Mouse (Mus musculus) mouse embryonic stem cell (cell line): ENCODE measurements around the gene Prkar1b.

ENCODE experiments used
- in situ Hi-C, 2 experiments: fragments of 300-500 bp; cut with MboI; formaldehyde crosslinking; loops; 1 replicate in 1 of 2; 3 replicates in 1 of 2; pipeline ENCODE4 v1.14.3; 2019 to 2020; ENCODE audit warnings: low sequenced_read_pairs in 2 of 2, low pct_unique_long_range_greater_than_20kb in 1 of 2, mixed read lengths in 1 of 2; ENCODE audit not compliant: unreplicated experiment in 1 of 2

Prkar1b gene

DNA sequence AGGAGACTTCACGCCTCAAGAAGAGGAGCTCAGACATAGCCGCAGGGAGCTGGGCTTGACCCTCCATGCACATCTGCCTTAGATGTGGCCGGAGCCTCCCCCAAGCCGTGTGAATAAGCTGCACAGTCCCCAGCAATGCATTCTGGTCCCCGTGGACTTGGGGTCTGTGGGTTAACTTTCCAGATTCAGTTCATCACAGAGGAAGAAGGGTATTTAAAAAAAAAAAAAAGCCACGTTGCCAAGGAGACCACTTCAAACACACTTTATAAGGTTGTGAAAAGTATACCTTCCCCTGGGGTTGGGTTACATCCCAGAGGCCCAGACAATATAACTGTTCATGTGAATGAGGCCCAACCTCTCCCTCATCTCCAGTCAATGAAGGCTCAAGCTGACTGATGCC, 115.1 kb downstream of the Prkar1b start:
- in situ Hi-C loops, result no loop called here

DNA sequence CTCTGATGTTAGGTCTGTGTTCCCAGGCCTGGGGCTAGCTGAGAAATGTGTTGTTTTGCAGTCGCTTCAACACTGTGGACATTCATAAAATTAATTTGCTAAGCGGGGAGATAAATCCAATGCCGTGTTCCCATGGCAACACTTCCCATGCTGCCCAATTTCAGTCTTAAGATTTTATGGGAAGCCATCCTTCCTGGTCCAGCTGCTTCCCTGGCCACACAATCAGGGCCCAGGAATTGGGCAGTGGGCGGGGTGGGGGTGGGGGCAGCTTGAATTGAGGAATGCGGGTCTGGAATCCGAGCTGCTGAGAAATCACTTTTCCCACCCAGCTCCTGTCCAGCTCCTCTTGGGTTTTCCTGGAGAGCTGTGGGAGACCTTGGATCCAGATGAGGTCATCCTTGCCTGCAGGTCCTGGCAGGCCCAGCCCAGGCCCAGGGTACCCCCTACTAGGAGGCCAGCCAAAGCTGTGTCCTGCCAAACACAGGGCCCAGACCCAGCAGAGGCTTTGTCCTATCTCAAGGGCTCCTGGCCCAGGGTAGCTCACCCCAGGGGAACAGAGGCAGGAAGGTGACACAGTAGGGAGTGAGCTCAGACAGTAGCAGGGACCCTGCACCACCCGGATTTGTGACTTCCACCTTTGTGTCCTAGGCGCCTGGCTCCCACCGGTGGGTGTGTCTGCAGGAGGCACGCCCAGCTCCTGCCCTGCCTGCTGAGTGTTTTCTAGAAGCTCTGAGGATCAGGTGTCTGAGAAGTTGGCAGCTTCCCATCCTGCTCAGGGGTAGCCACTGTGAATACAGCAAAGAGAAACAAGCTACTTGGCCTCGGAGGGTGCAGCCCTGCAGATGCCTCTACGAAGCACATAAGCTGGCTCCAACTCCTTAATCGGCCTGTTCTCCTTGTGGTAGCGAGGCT, 116.1 kb downstream of the Prkar1b start:
- in situ Hi-C loops, result no loop called here

DNA sequence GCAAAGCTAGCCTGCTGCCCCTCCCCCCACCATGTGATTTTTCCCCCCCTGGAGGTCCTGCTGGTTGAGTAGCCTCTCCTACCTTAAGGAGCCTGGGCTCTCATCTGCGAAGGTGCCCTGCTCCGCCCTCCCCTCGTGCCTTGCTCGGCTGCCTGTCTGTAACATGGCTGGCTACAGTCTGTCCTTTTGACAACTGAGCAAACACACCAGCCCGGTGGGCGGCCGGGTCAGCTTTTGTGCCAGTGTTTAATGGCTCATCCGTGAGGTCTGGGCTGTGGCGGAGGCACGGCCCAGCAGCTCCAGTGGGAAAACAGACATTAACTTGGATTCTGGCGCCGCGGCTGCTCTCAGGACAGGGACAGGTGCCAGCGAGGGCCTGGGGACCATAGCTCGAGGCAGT, 122.2 kb downstream of the Prkar1b start:
- in situ Hi-C loops, result no loop called here

DNA sequence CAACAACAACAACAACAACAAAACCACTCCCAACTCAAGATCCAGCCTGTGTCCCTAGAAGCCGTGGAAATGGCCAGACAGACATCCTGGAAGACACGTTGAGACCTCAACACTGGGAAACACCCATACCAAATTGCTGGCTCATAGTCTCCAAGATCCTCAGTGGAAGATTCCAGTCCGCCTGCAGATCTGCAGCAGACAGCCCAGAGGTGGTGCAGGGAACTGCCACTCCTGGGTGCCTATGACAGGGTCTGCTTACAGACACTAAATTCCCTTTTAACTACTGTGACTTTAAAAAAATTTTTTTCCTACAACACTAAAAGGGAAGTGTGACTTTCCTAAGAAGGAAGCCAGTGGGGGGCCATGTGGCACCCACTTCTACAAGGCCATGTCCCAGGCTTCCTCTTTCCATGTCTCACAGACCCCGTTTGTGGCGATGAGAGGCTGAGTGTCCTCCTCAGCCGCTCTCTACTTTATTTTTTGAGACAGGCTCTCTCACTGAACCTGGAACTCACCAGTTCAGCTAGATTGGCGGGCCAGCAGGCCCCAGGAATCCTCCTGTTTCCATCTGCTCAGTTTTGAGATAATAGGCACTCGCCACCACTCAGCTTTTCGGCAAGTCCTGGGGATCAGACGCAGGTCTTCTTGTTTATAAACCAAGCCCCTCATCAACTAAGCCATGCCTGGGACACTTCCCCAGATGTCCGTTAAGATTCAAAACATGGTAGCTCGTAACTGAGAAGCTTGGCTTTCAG, 125.3 kb downstream of the Prkar1b start:
- in situ Hi-C loops, result no loop called here

DNA sequence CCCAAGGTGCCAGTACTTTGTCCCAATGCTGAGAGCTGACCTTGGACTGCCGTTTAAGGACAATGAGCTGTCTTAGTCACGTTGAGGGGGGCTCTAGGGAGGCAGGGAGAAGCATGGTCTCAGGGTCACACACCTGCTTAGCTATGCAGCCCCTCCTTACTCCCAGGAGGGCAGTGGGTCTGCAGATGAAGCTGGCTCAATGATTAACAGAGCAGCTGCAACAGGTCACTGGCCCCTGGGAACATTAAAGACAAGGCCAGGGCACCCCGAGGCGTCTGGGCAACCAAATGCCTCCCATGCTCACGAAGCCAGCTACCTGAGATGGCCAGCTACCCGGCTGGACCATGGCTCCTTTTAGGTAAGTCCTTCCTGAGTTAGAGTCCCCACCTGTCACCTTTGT, 129.2 kb downstream of the Prkar1b start:
- in situ Hi-C loops, result no loop called here

DNA sequence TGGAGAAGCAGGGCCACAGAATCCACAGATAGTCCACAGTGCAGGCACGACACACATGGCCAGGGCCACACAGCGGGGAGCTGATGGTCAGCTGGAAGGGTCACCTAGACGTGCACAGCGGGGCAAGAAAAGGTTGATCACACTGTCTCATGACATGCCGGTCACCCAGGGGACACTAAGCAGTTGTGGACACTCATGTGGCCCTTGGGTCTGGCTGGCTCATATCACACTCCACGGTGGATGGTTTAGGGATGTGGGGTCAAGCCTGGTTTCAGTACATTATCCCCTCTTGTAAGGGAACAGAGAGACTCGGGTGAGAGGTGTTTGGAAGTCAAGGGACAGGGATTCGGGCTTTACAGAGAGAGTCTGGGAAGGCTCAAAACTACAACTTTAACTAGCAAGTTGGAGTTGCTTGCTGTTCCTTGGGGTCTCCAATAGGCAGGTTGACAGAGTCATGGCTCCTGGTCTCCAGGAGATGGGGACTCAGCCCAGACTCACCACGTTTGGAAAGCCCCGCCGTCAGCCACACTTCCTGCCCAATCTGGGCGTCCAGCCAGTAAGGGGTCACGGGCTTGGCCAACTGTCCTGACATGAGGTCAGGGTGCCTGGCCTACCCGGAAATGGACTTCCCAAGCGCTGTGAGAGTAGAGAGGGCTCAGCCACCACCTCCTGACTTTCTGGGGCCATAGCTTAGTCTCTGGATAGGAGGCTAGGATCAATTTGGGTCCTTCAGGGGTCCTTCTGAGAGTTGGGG, 132.3 kb downstream of the Prkar1b start:
- in situ Hi-C loops, result no loop called here

DNA sequence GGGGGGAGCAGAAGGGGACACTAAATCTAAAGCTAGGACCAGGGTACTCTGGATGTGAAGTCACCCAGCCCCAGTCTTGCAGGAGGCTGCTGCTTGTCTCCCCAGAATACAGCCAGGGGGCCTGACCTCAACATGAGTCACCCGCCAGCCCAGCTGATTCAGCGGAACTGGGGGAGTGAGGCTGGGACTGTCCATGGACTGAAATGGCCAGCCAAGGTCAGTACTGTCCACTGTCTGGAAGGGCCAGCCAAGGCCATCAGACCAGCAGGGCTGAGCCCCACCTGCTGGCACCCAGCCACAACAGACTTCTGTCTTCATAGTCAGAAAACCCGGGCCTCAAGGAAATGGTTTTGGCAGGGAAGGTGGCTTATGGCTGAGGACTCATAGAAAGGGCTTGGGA, 134.7 kb downstream of the Prkar1b start:
- in situ Hi-C loops, result no loop called here

DNA sequence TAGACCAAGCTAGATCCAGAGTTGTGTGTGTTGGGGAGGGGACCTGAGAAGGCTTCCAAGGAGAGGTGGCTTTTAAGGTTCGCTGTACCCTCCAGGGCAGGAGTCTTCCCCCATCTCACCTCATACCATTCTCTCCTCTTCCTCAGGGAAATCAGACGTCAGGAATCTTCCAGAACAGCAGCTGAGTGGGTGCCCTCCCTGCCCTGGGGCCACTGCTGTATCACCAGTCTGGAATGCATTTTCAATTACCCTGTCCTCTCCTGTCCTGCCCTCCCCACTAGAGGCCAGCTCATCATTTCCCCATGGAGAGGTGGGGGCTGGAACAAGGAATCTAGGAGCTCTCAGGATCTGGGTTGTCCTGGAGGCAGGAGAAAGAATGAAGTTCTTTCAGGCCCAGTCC, 139.2 kb downstream of the Prkar1b start:
- in situ Hi-C loops, result no loop called here

DNA sequence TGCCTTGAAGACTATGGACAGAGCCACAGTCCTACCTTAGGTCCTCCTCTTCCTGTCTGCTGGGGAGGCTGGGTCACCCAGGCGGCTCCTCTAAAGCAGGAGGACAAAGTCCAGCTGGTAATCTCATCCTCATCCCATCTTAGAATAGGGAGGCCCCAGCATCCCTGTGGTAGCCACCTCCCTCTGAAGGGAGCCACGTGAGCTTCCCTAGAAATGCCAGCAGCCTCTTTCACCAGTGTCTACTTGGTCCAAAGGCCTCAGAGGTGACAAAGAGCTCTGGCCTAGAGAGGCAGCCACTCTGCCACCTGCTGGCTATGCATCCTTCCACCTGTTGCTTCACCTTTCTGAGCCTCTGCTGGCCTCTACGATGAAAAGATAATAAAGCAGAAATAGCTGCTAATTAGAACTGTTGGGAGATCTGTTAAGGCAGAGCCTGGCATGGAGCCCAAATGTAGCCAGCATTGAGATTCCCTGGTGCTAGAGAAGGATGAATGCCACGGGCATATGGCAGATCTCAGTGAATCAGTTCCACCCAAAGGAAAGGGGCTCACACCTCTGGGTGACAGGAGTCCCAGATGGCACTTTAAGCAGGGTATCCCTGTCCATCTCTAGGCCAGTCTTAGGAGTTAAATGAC, 142.5 kb downstream of the Prkar1b start:
- in situ Hi-C loops, result no loop called here

DNA sequence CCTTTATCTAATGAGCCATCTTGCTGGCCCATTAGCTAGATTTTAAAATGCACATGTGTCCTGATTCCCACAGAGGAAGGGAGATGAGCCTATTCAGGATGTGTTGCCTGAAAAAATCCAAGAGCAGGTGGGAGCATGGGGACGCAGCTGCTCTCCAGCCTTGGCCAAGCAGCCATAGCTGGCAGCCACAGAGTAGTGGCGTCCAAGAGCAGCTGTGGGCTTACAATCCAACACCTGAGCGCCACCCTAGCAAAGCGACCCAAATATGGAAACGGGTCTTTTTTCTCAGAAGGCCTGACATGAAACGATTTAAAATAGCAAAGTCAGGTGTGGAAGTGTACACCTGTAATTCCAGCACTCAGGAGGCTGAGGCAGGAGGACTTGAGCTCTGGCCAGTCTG, 145.2 kb downstream of the Prkar1b start:
- in situ Hi-C loops, result no loop called here

DNA sequence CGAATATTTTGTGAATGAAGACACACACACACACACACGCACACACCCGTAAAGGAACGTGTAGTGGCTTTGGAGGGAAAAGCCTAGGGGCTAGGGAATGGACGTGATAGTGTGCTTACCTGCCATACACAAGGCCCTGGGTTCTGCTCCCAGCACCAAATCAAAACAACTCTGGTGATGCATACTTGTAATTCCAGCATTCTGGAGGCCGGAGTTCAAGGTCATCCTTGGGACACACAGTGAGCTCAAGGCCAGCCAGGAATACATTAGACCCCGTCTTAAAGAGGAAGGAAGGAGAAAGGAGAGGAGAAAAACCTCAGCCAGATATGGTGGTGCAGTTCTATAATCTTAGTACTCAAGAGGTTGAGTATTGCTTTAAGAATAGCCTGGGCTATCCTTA, 150.1 kb downstream of the Prkar1b start:
- in situ Hi-C loops, result no loop called here

DNA sequence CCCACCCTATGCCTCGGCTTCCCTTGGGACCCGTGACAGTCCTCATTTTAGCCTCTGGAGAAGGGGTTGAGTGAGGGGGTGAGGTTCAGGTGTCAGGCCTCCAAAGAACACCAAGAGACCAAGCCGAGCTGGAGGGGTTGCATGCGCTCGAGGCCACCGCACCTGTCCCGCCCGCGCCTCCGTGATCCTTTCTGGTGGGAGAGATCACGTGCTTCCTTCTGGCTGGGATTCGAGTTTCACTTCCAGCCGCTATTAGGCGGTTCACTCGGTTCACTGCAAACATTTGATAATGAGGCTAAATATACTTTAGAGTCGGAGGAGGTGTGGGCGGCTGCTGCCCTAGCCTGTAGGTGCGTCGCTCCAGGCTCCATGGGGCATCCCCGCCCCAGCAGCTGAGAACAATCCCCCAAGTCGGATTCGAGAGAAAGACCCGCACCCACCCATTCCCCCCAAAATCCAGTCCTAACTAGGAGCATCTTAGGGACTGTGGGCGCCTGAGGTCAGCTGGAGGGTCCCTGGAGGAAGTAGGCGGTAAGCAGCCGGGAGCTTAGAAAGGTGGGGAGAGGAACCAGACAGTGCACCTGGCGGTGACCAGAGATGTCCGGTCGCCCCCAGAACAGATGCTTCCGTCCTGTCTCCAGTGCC, 151.7 kb downstream of the Prkar1b start:
- in situ Hi-C loops, result no loop called here

DNA sequence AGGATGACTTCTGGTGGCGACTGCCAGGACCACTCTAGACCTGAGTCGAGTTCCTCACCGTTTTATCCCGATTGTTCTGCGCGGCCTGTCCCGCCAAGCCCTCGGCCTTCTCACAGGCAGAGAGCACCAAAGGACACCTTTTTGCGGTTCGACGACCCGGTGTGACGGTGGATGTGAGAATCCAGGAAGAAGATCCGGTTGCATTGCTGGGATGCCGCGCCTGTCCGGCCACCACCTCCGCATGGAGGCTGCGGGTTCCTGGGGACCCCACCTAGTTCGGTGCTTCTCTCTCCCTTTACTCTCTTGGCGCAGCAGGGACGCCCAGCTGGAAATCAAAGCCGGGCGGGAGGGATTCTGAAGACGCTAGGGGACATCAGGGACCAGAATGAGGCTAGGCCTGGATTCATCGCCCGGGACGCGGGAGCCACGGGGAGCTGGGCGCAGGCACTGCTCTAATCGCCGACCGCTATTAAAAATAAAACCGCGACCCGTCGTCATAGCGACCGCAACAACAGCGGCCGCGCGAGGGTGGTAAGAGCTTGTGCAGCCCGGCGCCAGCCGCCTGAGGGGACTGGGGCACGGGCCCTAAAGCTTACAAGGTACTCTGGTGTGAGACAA, 152.5 kb downstream of the Prkar1b start, which contains the start of gene Pdgfa:
Pdgfa (minus strand) TSS at position 200 of the 618 bp plus-strand sequence.
- in situ Hi-C loops, result no loop called here

DNA sequence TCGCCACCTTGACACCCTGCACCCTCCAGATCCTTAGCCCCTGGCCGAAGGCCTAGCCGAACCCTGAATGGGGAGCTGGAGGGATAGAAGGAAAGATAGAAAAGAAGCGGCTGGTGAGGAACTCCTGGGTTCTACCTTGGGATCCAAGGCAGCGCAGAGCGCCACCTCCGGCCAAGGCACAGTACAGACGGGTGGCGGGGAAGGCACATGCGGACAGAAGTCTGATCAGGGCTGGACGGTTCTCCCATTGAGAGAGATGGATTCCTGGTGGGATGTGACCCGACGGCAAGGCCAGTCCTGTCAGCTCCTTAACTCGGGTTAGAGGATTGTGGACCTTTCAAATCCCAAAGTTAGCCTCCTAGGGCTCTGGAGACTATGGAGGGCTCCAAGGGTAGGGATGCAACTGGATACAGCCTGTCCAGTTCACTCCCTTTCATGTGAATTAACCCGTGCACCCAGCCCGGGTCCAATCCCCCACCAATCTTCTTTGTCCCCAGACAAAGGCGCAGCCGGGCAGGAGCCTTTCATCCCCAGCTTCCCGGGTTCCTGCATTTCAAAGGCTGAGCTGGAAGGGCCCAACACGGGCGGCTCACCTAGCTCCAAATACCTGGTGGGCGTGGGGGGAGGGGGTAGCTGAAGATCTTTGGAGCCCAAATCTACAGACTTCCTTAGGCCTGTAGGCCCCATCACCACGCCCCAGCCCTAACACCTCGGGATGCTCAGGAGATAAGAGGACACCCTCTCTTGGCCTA, 153.3 kb downstream of the Prkar1b start:
- in situ Hi-C loops, result no loop called here

DNA sequence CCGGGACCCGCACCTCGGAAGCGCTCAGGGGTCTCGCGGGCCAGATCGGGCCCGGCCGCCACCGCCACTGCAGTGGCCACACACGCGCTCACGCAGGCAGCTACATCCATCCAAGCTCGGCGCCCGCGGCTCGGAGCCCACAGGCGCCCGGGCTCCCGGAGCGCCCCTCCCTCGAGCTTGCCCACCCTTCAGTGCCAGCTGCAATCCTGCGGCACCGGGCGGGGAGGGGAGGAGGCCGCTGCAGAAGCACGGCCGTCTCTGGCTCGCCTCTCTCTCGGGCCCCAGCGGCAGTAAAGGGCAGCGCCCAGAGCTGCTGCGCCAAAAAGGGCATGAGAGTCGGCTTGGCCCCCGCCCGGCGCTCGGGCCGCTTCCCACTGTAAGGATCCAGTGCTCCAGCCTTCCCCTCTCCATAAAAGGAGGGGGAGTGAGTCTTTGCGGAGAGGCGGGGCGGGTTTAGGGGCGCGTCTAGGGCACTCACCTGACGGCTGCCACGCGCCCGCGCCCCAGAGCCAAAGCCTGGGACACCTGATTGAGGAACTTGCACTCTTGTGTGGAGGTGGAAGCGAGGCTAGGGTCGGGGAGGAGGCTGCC, 154.0 kb downstream of the Prkar1b start:
- in situ Hi-C loops, result no loop called here

DNA sequence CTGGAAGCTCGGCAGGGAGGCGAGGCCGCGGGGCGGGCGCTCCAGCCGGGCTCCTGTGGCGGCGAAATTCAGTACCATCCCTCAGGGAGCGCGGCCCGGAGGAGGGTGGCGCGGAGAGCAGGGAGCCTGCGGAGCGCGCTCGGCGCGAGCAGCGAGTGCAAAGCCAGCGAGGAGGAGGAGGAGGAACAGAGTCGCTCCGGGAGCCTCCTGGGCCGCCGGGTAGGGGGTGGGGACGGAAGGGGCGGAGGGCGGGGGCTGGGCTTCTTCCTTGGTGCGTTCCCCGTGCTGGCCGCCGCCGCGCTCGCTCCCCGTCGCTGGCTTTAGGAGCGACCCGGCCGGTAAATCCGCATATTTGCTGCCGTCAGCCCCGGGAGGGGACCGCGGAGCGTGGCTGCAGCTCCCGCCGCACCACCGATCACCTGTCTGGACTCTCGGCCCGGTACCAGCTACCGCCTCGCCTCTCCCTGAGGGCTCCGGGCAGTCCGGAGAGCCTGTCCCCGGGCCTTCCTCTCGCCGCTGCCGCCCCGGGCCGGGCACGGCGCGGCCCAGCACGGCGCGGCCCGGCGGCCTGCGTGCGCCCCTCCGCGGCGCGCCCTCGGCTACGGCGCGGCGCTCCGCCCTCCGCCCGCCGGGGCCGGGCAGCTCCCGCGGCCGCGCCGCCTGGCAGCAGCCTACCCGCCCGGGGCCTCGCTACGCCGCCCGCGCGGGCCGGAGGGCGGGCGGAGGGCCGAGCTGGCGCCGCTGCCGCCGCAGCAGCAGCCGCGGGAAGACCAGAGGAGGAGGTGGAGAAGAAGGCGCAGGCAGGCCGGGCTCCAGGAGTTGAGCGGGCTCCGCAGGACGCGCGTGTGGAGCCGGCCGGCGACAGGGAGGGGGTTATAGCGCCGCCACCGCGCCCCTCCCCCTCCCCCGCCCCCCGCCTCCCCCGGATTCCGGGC, 154.7 kb downstream of the Prkar1b start:
- in situ Hi-C loops, result no loop called here
